Mouse (Mus musculus) CH12.LX (cell line): ENCODE data around the gene Zbtb1. TPM values are rescaled to one million over a fixed set of nuclear protein-coding genes. Genes with fewer than 3 reads are reported as not detected.
"Not testable (repeated sequence)": the region's sequence is repeated elsewhere in the genome, so short reads cannot be mapped to it uniquely, and the experiment has no call there.

Experiments used
- DNase-seq: peaks from one replicate; pipeline ENCODE4 v3.0.0-alpha.2; 2013; ENCODE audit errors: extremely low read depth
- H3K27ac ChIP-seq: 2 replicates; pipeline ENCODE4 v1.5.1; 2012; ENCODE audit warnings: low read depth, mild to moderate bottlenecking, control low read depth, moderate library complexity; ENCODE audit not compliant: insufficient read depth
- H3K27me3 ChIP-seq: replicated peaks from 2 replicates; pipeline ENCODE3; 2012; ENCODE audit warnings: inconsistent platforms
- H3K36me3 ChIP-seq, 2 experiments: replicated peaks in 1 of 2; 2 replicates each; pipeline versions ENCODE3 to v1.6.1; 2012; ENCODE audit warnings: inconsistent platforms in 1 of 2, low read length in 1 of 2, mild to moderate bottlenecking in 1 of 2, mixed read lengths in 1 of 2, moderate library complexity in 1 of 2; ENCODE audit not compliant: control insufficient read depth in 1 of 2, insufficient read depth in 1 of 2
- H3K4me1 ChIP-seq, 2 experiments: 2 replicates each; pipeline ENCODE4 v1.6.1; 2012; ENCODE audit warnings: inconsistent platforms in 1 of 2, moderate library complexity in 1 of 2; ENCODE audit not compliant: insufficient read depth in 2 of 2, control insufficient read depth in 1 of 2
- H3K4me2 ChIP-seq: 2 replicates; pipeline ENCODE4 v1.6.1; 2012; ENCODE audit warnings: low read depth, mild to moderate bottlenecking, control low read depth; ENCODE audit not compliant: poor library complexity, insufficient read depth, severe bottlenecking
- H3K4me3 ChIP-seq, 3 experiments: fragments of 150-350 bp in 1 of 3; sonication (generic) in 1 of 3; replicated peaks in 1 of 3; 2 replicates each; pipeline versions ENCODE3 to v1.5.1; 2011 to 2012; ENCODE audit warnings: low read depth in 2 of 3, low read length in 2 of 3, mild to moderate bottlenecking in 2 of 3, moderate library complexity in 2 of 3, control low read depth in 1 of 3, improper control_type of control experiment in 1 of 3, inconsistent platforms in 1 of 3, mixed read lengths in 1 of 3; ENCODE audit not compliant: poor library complexity in 1 of 3
- H3K79me2 ChIP-seq: replicated peaks from 2 replicates; pipeline ENCODE4 v1.6.1; 2012; ENCODE audit warnings: mild to moderate bottlenecking, moderate library complexity; ENCODE audit not compliant: control insufficient read depth, poor library complexity, insufficient read depth, severe bottlenecking; ENCODE audit errors: extremely low read depth
- H3K9ac ChIP-seq: 2 replicates; pipeline ENCODE4 v1.6.1; 2012; ENCODE audit warnings: low read depth, mild to moderate bottlenecking, control low read depth, moderate library complexity; ENCODE audit not compliant: insufficient read depth
- H3K9me3 ChIP-seq: replicated peaks from 2 replicates; pipeline ENCODE3; 2012; ENCODE audit warnings: low read length, inconsistent platforms, mixed read lengths
- BHLHE40 ChIP-seq: IDR thresholded peaks from 2 replicates; pipeline ENCODE4 v1.6.1; 2011; ENCODE audit warnings: mild to moderate bottlenecking, low read depth, low read length, improper control_type of control experiment
- CHD1 ChIP-seq: IDR thresholded peaks from 2 replicates; pipeline ENCODE4 v1.6.1; 2012; ENCODE audit warnings: low read depth, low read length, improper control_type of control experiment, inconsistent platforms
- CHD2 ChIP-seq: IDR thresholded peaks from 2 replicates; pipeline ENCODE4 v1.6.1; 2011; ENCODE audit warnings: low read length, improper control_type of control experiment
- CTCF ChIP-seq, 2 experiments: IDR thresholded peaks in 1 of 2; conservative IDR thresholded peaks in 1 of 2; 2 replicates each; pipeline ENCODE4 v1.5.1; 2011 to 2012; ENCODE audit warnings: low read depth in 2 of 2, low read length in 2 of 2, improper control_type of control experiment in 1 of 2, inconsistent platforms in 1 of 2, mild to moderate bottlenecking in 1 of 2, moderate library complexity in 1 of 2
- ELF1 ChIP-seq: IDR thresholded peaks from 2 replicates; pipeline ENCODE4 v1.6.1; 2014; ENCODE audit warnings: low read depth, mild to moderate bottlenecking, inconsistent platforms, low read length, improper control_type of control experiment
- HCFC1 ChIP-seq: IDR thresholded peaks from 2 replicates; pipeline ENCODE4 v1.6.1; 2012; ENCODE audit warnings: low read depth, mild to moderate bottlenecking, inconsistent platforms, low read length, improper control_type of control experiment
- IRF4 ChIP-seq: IDR thresholded peaks from 2 replicates; pipeline ENCODE4 v1.6.1; 2014; ENCODE audit warnings: low read depth, mild to moderate bottlenecking, inconsistent platforms, low read length, improper control_type of control experiment
- MAX ChIP-seq: IDR thresholded peaks from 2 replicates; pipeline ENCODE4 v1.6.1; 2011; ENCODE audit warnings: low read length, improper control_type of control experiment
- NELFE ChIP-seq: IDR thresholded peaks from 2 replicates; pipeline ENCODE4 v1.6.1; 2011; ENCODE audit warnings: low read depth, low read length, improper control_type of control experiment
- NRF1 ChIP-seq: IDR thresholded peaks from 2 replicates; pipeline ENCODE4 v1.6.1; 2014; ENCODE audit warnings: low read depth, mild to moderate bottlenecking, inconsistent platforms, low read length, improper control_type of control experiment, moderate library complexity
- PAX5 ChIP-seq: IDR thresholded peaks from 2 replicates; pipeline ENCODE4 v1.6.1; 2012; ENCODE audit warnings: low read length, inconsistent platforms, mixed read lengths
- POLR2A ChIP-seq: IDR thresholded peaks from 2 replicates; pipeline ENCODE4 v1.6.1; 2011; ENCODE audit warnings: low read depth, mild to moderate bottlenecking, improper control_type of control experiment, low read length
- RAD21 ChIP-seq: IDR thresholded peaks from 2 replicates; pipeline ENCODE4 v1.6.1; 2011; ENCODE audit warnings: low read depth, mild to moderate bottlenecking, low read length, improper control_type of control experiment, moderate library complexity
- RCOR1 ChIP-seq: conservative IDR thresholded peaks from 2 replicates; pipeline ENCODE4 v1.6.1; 2012; ENCODE audit warnings: low read depth, mild to moderate bottlenecking, inconsistent platforms, low read length, improper control_type of control experiment
- SMC3 ChIP-seq: IDR thresholded peaks from 2 replicates; pipeline ENCODE4 v1.6.1; 2011; ENCODE audit warnings: low read depth, low read length, improper control_type of control experiment
- TBP ChIP-seq: conservative IDR thresholded peaks from 2 replicates; pipeline ENCODE4 v1.6.1; 2011; ENCODE audit warnings: low read depth, low read length, improper control_type of control experiment
- TCF12 ChIP-seq: IDR thresholded peaks from 2 replicates; pipeline ENCODE4 v1.6.1; 2014; ENCODE audit warnings: low read depth, mild to moderate bottlenecking, inconsistent platforms, low read length, improper control_type of control experiment
- USF2 ChIP-seq: conservative IDR thresholded peaks from 2 replicates; pipeline ENCODE4 v1.6.1; 2011; ENCODE audit warnings: low read depth, low read length, improper control_type of control experiment
- ZMIZ1 ChIP-seq: IDR thresholded peaks from 2 replicates; pipeline ENCODE4 v1.6.1; 2012; ENCODE audit warnings: low read depth, mild to moderate bottlenecking, inconsistent platforms, low read length, improper control_type of control experiment
- ZNF384 ChIP-seq: IDR thresholded peaks from 2 replicates; pipeline ENCODE4 v1.6.1; 2012; ENCODE audit warnings: low read depth, low read length, improper control_type of control experiment, inconsistent platforms
- dilution Hi-C: fragments of 300-500 bp; cut with MboI; formaldehyde crosslinking; loops from 2 replicates; pipeline ENCODE4 v1.14.3; 2020; ENCODE audit warnings: low sequenced_read_pairs; ENCODE audit not compliant: extremely low pct_unique_long_range_greater_than_20kb, extremely low pct_ligation_motif_present
- in situ Hi-C: fragments of 300-500 bp; cut with MboI; formaldehyde crosslinking; loops from 3 replicates; pipeline ENCODE4 v1.14.3; 2019; ENCODE audit warnings: low sequenced_read_pairs, low pct_ligation_motif_present, low pct_unique_long_range_greater_than_20kb, mixed read lengths
- polyA plus RNA-seq: library from polyadenylated mRNA; unstranded; fragments of >175 nt; gene quantifications from 2 replicates; pipeline ENCODE4 v1.2.1, GENCODE M21; 2012; ENCODE audit warnings: low read depth; ENCODE audit not compliant: insufficient read length
- total RNA-seq, 2 experiments: library from RNA; depleted of rRNA; stranded (reverse); fragments of 300-350 nt in 1 of 2; fragments of >200 nt in 1 of 2; gene quantifications; 2 replicates each; pipeline ENCODE4 v1.2.3; 2012 to 2014

Zbtb1 gene
- total and polyA plus RNA-seq, 3 experiments = 6.4 to 22.0 (median 17.1) TPM

DNA sequence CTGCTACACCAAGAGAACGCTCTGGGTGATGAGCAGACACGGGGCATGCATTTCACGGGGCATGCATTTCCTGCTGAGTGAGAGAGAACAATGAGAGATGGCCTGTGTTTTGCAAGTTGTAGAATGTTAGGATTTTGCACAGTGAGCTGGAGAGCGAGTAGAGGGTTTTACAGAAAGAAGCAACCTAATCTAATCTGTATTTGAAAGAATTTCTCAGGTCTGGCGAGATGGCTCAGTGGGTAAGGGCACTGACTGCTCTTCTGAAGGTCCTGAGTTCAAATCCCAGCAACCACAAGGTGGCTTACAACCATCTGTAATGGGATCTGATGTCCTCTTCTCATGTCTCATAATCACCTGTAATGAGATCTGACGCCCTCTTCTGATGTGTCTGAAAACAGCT lies 73.4 kb downstream of the Zbtb1 start:
- H3K9me3 ChIP-seq, H3K9ac ChIP-seq, in situ Hi-C loops, H3K4me3 ChIP-seq, dilution Hi-C loops: not testable (repeated sequence)
- Histone ChIP-seq H3K79me2 (peaks cover 42% of the 10 kb centered on the region), H3K36me3 (peaks cover 12 to 20% of the 10 kb centered on the region in 2 experiments)
- TF ChIP-seq TBP (peak; percentile 67; the same call in 1 of the 2 replicates), CTCF (conservative IDR thresholded peaks at IDR 0.05 in 1 of 2, IDR thresholded peaks at IDR 0.05 in 1 of 2; ENCODE audit: low read depth in 2 of 2, low read length in 2 of 2) (0 out of 4 replicates have a peak, but pooled peaks of 1 of the 2 experiments have one; percentile 7), CHD1 (0 out of 2 replicates have a peak, but pooled peaks have one; percentile 31)
- TF ChIP-seq, all 38 proteins: peak for 3; not testable (repeated sequence) for 35
- H3K4me2 ChIP-seq, H3K27me3 ChIP-seq, DNase-seq, H3K27ac ChIP-seq: not testable (repeated sequence)
- H3K4me1 ChIP-seq = peaks cover 2 to 24% of the 10 kb centered on the region in 2 experiments; a peak in 2 of 4 replicates

DNA sequence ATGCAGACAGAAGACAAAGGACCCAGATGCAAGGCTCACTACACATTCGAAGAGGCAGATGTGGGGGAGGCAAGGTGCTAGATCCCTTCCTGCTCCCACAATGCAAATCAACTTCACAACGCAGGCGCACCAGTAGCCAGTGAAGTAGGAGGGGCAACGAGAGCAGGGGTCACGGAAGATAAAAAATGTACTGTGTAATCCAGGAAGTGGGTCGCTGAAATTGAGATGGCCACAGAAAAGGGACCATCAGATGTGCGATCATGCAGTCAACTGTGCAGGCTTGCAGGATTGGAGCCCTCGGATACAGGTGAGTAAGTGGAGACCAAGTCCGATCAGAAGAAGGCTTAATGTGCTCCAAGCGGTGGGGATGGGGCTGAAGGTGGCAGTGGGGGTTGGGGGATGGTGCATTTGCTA lies 74.3 kb downstream of the Zbtb1 start:
- H3K9ac ChIP-seq = peak overlapping the region; percentile 80
- H3K27me3 ChIP-seq = no peaks in the 10 kb centered on the region
- H3K4me3 ChIP-seq = peak overlapping the region; percentile 75 to 90 (median 79)
- H3K36me3 ChIP-seq = peaks cover 20 to 28% of the 10 kb centered on the region in 2 experiments
- peak overlapping the region; percentile 69 for H3K4me2 ChIP-seq
- DNase-seq = peak; percentile 96
- dilution Hi-C loops = no loop called here
- TF ChIP-seq ZMIZ1 (no peak; the same call in 1 of the 2 replicates), PAX5 (no peak), ELF1 (peak; percentile 95), NELFE (peak; percentile 87), TBP (peak; percentile 82), MAX (no peak), HCFC1 (peak; percentile 69), ZNF384 (peak; percentile 44), CTCF (conservative IDR thresholded peaks at IDR 0.05 in 1 of 2, IDR thresholded peaks at IDR 0.05 in 1 of 2; ENCODE audit: low read depth in 2 of 2, low read length in 2 of 2) (no peak), IRF4 (no peak), NRF1 (peak; percentile 93), CHD2 (peak; percentile 82), RCOR1 (no peak), BHLHE40 (no peak), SMC3 (no peak), TCF12 (peak; percentile 59; the same call in 1 of the 2 replicates), USF2 (no peak), RAD21 (no peak), POLR2A (peak; percentile 91)
- peaks cover 49% of the 10 kb centered on the region for H3K79me2 ChIP-seq
- H3K27ac ChIP-seq = peak overlapping the region; percentile 51; the same call in 1 of the 2 replicates
- H3K9me3 ChIP-seq = no peaks in the 10 kb centered on the region
- in situ Hi-C loops = no loop called here
- H3K4me1 ChIP-seq = peaks cover 0 to 28% of the 10 kb centered on the region in 2 experiments; a peak in 2 of 4 replicates
